Mouse (Mus musculus) inflammation-experienced regulatory T-cells, adult 16 weeks (primary cell): ENCODE measurements around the gene Col24a1. TPM values are rescaled to one million over a fixed set of nuclear protein-coding genes. Genes with fewer than 3 reads are reported as not detected.

Experiments used
- polyA plus RNA-seq: library from polyadenylated mRNA; unstranded; fragments of 100-300 nt; shearing (Covaris generic); gene quantifications from one replicate; pipeline ENCODE4 v1.2.1, GENCODE M21; 2017

Col24a1 gene
- polyA plus RNA-seq, result 0.12 TPM

GRCm38 (mm10) chr3:145292337-145293134, at the start of gene Col24a1:
Gene Col24a1, plus strand, starts transcription at chr3:145292472.

GRCm38 (mm10) chr3:145575743-145576481, 283.6 kb downstream of the Col24a1 start, which contains the start of gene Znhit6:
Gene Znhit6, plus strand, starts transcription at chr3:145576205.

Other genes with a start within 250 kb of the Col24a1 start
- gene Clca2, start 193.0 kb upstream of the Col24a1 start, polyA plus RNA-seq, result not detected
- gene Odf2l, start 173.9 kb upstream of the Col24a1 start, polyA plus RNA-seq, result 6.2 TPM